Mouse (Mus musculus) midbrain, embryonic 12.5 days (tissue): Measurements from ENCODE around the gene Slc46a2. TPM values are rescaled to one million over a fixed set of nuclear protein-coding genes. Genes with fewer than 3 reads are reported as not detected.
A peak's percentile ranks its signal among the peaks of the same experiment; 100 is the strongest.

ENCODE experiments used
- ATAC-seq: fragments of 200-750 bp; cut with Nextera tagmentation; 2 replicates; pipeline ENCODE4 v1.8.0; 2017; ENCODE audit warnings: low read depth, moderate TSS enrichment, moderate library complexity; ENCODE audit not compliant: low FRiP score
- H3K27ac ChIP-seq: fragments of 300-500 bp; sonication (generic); replicated peaks from 2 replicates; pipeline ENCODE4 v1.5.1; 2016; ENCODE audit warnings: mild to moderate bottlenecking
- H3K27me3 ChIP-seq: fragments of 300-500 bp; sonication (generic); 2 replicates; pipeline ENCODE4 v1.6.1; 2016; ENCODE audit warnings: mild to moderate bottlenecking
- H3K36me3 ChIP-seq: fragments of 300-500 bp; sonication (generic); 2 replicates; pipeline ENCODE4 v1.6.1; 2016
- H3K4me1 ChIP-seq: fragments of 300-500 bp; sonication (generic); 2 replicates; pipeline ENCODE4 v1.6.1; 2016
- H3K4me2 ChIP-seq: fragments of 300-500 bp; sonication (generic); replicated peaks from 2 replicates; pipeline ENCODE4 v1.6.1; 2016; ENCODE audit warnings: mild to moderate bottlenecking, moderate library complexity
- H3K4me3 ChIP-seq: fragments of 300-500 bp; sonication (generic); 2 replicates; pipeline ENCODE4 v1.5.1; 2016; ENCODE audit warnings: mild to moderate bottlenecking
- H3K9ac ChIP-seq: fragments of 300-500 bp; sonication (generic); replicated peaks from 2 replicates; pipeline ENCODE4 v1.6.1; 2016; ENCODE audit warnings: mild to moderate bottlenecking, moderate library complexity
- H3K9me3 ChIP-seq: fragments of 300-500 bp; sonication (generic); 2 replicates; pipeline ENCODE4 v1.6.1; 2016; ENCODE audit warnings: mild to moderate bottlenecking
- WGBS: fragments of 180-500 bp; shearing (Covaris S2); methylation state at CpG from one replicate; pipeline ENCODE4 v1.1.7; 2016; 5-methylcytosine and 5-hydroxymethylcytosine counted together
- polyA plus RNA-seq: library from polyadenylated mRNA; unstranded; fragments of >200 nt; fragmentation: Nextera tagmentation; extraction: Ambion mirVana; gene quantifications from 2 replicates; pipeline ENCODE4 v1.2.1, GENCODE M21; 2016

The Slc46a2 gene
- polyA plus RNA-seq, 1 experiment from 2014 or later = not detected

DNA sequence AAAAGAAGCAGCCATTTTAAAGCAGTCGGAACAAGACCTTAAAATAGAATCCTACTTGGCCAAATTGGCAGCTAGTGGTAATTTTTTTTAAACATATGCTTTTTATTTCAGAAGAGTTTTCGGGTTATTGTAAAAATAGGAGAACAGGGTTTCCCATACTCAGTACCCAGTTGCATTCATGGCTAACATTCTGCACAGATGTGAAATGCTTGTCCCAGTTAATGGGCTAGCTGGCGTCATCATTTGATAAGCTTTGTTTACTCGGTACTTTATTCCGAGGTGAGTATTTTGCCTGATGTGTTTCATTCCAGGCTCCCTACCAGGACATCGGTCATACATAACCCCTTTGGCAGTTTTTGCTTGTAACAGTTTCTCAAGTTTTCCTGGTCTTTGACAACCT, 44.4 kb downstream of the Slc46a2 start:
- H3K36me3 ChIP-seq = 0 out of 2 replicates have a peak, but pooled peaks cover 2% of the 10 kb centered on the region
- no peak overlapping the region for H3K27ac ChIP-seq
- H3K4me2 ChIP-seq = no peak overlapping the region
- no peak overlapping the region for H3K4me3 ChIP-seq
- no peaks in the 10 kb centered on the region for H3K9me3 ChIP-seq
- 87% methylated on average over 6 of the region's 6 CpGs for WGBS
- ATAC-seq = no peak
- no peak overlapping the region for H3K9ac ChIP-seq
- H3K27me3 ChIP-seq = no peaks in the 10 kb centered on the region
- H3K4me1 ChIP-seq = no peaks in the 10 kb centered on the region

DNA sequence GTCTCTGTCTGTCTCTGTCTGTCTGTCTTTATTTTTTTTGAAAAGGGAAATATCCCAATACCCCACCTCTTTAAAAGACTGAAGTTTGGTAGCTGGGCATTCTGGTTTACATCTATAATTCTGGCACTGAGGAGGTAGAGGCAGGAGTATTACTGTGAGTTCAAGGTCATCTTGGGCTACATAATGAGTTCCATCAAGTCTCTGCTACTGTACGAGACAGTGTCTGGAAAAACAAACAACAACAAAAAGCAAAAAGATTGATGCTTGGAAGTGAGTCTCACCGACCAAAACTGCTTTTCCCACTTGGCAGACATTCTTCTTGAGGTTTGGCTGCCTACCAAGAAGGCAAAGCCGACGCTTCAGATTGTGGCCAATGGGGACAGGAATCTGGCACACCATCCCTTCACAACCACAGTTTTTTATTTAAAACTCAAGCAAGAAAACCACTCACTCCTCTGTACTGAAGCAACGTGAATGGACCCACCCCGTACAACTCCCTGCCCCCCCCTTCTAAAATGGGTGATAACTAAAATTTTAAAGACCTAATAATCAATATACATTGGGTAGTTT, 45.3 kb downstream of the Slc46a2 start:
- no peak for ATAC-seq
- WGBS = 87% methylated on average over 6 of the region's 6 CpGs
- 0 out of 2 replicates have a peak, but pooled peaks cover 2% of the 10 kb centered on the region for H3K36me3 ChIP-seq
- H3K9me3 ChIP-seq = no peaks in the 10 kb centered on the region
- H3K27me3 ChIP-seq = no peaks in the 10 kb centered on the region
- no peak overlapping the region for H3K4me2 ChIP-seq
- no peak overlapping the region for H3K27ac ChIP-seq
- no peak overlapping the region for H3K9ac ChIP-seq
- H3K4me3 ChIP-seq = no peak overlapping the region
- H3K4me1 ChIP-seq = no peaks in the 10 kb centered on the region

GRCm38 (mm10) chr4:59868086-59868485, 46.8 kb downstream of the Slc46a2 start:
- no peaks in the 10 kb centered on the region for H3K9me3 ChIP-seq
- no peak overlapping the region for H3K4me2 ChIP-seq
- 0 out of 2 replicates have a peak, but pooled peaks cover 2% of the 10 kb centered on the region for H3K36me3 ChIP-seq
- no peaks in the 10 kb centered on the region for H3K27me3 ChIP-seq
- no peaks in the 10 kb centered on the region for H3K4me1 ChIP-seq
- ATAC-seq = no peak
- H3K9ac ChIP-seq = no peak overlapping the region
- H3K4me3 ChIP-seq = no peak overlapping the region
- no peak overlapping the region for H3K27ac ChIP-seq
- 89% methylated on average over 11 of the region's 11 CpGs for WGBS

DNA sequence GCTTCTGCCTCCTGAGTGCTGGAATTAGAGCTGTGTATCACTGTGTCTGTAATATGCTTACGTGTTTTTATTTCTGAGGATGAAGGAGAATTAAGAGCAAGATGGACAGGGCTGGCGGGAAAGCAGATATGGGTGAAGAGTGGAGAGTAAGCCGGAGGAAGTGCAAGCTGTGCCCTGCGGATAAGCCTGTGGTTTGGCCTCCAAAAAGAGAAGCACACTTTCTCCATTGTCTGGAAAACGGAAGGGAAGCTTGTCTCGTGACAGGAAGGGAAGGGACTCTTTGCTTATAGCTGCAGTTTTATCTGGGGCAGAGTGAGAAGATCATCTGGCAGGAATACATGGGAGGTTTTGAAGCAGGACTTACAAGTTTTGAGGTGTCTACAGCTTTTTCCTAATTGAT, 51.0 kb downstream of the Slc46a2 start:
- no peak for ATAC-seq
- Histone ChIP-seq H3K27me3 (no peaks in the 10 kb centered on the region), H3K27ac (no peak overlapping the region), H3K4me3 (no peak overlapping the region), H3K4me1 (peaks cover 2% of the 10 kb centered on the region; the same call in 1 of the 2 replicates), H3K4me2 (no peak overlapping the region), H3K9ac (no peak overlapping the region; the same call in 1 of the 2 replicates), H3K9me3 (no peaks in the 10 kb centered on the region), H3K36me3 (0 out of 2 replicates have a peak, but pooled peaks cover under 1% of the 10 kb centered on the region)
- 73% methylated on average over 6 of the region's 6 CpGs for whole genome bisulfite sequencing

DNA sequence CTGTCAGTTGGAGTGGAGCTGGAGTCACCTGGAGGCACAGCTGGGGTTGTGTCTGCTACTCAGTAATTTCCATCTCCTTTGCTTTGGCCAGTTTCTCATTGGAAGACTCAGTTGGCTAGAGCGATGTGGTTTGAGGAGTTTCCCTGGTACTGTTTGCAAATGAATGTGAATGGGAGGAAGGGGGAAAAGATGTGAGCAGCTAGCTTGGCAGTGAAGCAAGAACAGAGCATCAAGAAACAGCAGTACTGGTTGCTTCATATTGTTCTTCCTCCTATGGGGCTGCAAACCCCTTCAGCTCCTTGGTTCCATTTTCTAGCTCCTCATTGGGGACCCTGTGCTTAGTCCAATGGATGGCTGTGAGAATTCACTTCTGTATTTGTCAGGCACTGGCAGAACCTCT, 52.5 kb downstream of the Slc46a2 start:
- no peaks in the 10 kb centered on the region for H3K9me3 ChIP-seq
- H3K36me3 ChIP-seq = peaks cover 6% of the 10 kb centered on the region; the same call in 1 of the 2 replicates
- ATAC-seq = no peak
- H3K27ac ChIP-seq = no peak overlapping the region
- H3K9ac ChIP-seq = no peak overlapping the region
- peaks cover 2% of the 10 kb centered on the region; the same call in 1 of the 2 replicates for H3K4me1 ChIP-seq
- no peak overlapping the region for H3K4me2 ChIP-seq
- H3K27me3 ChIP-seq = no peaks in the 10 kb centered on the region
- no peak overlapping the region for H3K4me3 ChIP-seq
- 83% methylated on average over 1 of the region's 1 CpGs for WGBS

- Histone ChIP-seq H3K9ac (no peak overlapping the region), H3K27ac (no peak overlapping the region), H3K36me3 (peaks cover 10% of the 10 kb centered on the region; the same call in 1 of the 2 replicates), H3K4me1 (peaks cover 2% of the 10 kb centered on the region; the same call in 1 of the 2 replicates), H3K27me3 (no peaks in the 10 kb centered on the region), H3K4me2 (no peak overlapping the region), H3K9me3 (no peaks in the 10 kb centered on the region), H3K4me3 (no peak overlapping the region)
- WGBS = 70% methylated on average over 4 of the region's 4 CpGs
- ATAC-seq = no peak
These were observed 53.0 kb downstream of the Slc46a2 start for GRCm38 (mm10) chr4:59861871-59862270.

- WGBS = 85% methylated on average over 2 of the region's 2 CpGs
- ATAC-seq = no peak
These were observed 54.4 kb downstream of the Slc46a2 start for GRCm38 (mm10) chr4:59860431-59860830.

DNA sequence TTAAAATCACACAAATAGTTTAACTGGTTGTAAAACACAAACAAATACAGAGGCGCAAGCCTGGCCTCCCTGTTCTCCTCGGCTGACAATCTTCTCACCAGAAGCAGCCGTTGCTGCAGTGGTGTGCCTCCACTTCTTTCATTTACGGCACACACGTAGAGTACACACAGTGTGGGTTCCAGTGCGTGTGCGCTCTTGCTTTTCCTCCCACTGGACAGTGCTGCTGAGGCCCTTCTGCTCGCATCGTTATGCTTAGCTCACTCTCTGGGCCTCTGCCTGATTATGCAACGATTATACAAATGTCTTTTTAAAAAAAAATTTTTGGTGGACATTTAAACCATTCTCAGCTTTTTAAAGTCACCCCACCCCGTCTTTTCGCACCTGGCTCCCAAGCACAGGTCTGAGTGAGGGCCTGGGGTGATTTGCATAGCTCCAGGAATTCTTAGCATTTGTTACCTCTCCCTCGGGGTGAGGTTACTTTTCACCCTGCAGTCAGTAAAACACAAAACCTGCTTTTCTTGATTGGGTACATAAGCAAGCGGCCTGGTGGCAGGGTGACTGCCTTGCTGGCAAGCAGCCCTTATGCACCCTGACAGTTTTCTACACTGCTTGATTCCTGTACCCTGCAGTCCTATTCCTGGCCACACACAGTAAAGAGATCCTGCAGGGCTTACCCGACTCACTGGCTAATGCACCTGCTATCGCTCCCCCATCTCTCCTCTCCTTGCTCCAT, 55.0 kb downstream of the Slc46a2 start:
- no peaks in the 10 kb centered on the region for H3K9me3 ChIP-seq
- H3K36me3 ChIP-seq = peaks cover 10% of the 10 kb centered on the region; the same call in 1 of the 2 replicates
- peak; percentile 50; the same call in 1 of the 2 replicates for ATAC-seq
- WGBS = 75% methylated on average over 16 of the region's 16 CpGs
- H3K27me3 ChIP-seq = no peaks in the 10 kb centered on the region
- H3K4me3 ChIP-seq = no peak overlapping the region
- peaks cover 2% of the 10 kb centered on the region; the same call in 1 of the 2 replicates for H3K4me1 ChIP-seq
- no peak overlapping the region for H3K4me2 ChIP-seq
- H3K9ac ChIP-seq = no peak overlapping the region
- 0 out of 2 replicates have a peak overlapping the region, but pooled peaks have one; percentile 30 for H3K27ac ChIP-seq

More at GRCm38 (mm10) chr4:59860431-59860830, 54.4 kb downstream of the Slc46a2 start:
- Histone ChIP-seq H3K9ac (no peak overlapping the region), H3K9me3 (no peaks in the 10 kb centered on the region), H3K4me2 (no peak overlapping the region), H3K27me3 (no peaks in the 10 kb centered on the region), H3K4me1 (peaks cover 2% of the 10 kb centered on the region; the same call in 1 of the 2 replicates), H3K4me3 (no peak overlapping the region), H3K36me3 (peaks cover 10% of the 10 kb centered on the region; the same call in 1 of the 2 replicates), H3K27ac (no peak overlapping the region)

Other genes with a start within 250 kb of the Slc46a2 start
- gene Inip, start 113.5 kb downstream of the Slc46a2 start, polyA plus RNA-seq = 94.5 and 101 TPM in 2 replicates
- gene Snx30, start 109.2 kb downstream of the Slc46a2 start, polyA plus RNA-seq = 14.5 and 18.4 TPM in 2 replicates
- gene Mup4, start 45.7 kb upstream of the Slc46a2 start, polyA plus RNA-seq = not detected in 2 replicates
- not detected in 2 replicates for gene Mup6, start 49.2 kb upstream of the Slc46a2 start, polyA plus RNA-seq
- gene Mup7, start 155.4 kb upstream of the Slc46a2 start, polyA plus RNA-seq = not detected in 2 replicates
- gene Mup2, start 239.2 kb upstream of the Slc46a2 start, polyA plus RNA-seq = not detected in 2 replicates